Comparison of ENCODE assay signal across 14 mouse cellular contexts in the genomic region with DNA sequence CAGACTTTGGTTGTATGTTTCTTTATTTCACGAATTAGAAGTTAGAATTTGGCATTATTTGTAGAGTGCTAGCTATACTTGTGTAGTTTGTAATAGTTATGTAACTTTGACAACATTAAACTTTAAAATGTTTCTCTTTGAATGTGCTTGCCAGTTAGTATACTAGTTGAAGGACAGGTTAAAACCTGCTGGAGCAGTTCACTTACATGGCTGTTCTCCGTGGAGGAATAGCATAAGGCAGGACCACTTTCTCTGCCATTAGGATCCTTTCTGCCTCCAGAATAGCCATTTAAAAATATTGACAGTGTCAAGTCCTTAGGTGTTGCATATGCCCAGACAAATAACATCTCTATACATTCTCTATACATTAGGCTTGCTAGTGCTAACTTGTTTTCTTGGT. TPM values are rescaled to one million over a fixed set of nuclear protein-coding genes. Genes with fewer than 3 reads are reported as not detected.
DNase-seq lines count a peak whose midpoint lies in the region; ATAC-seq and TF ChIP-seq lines count a peak whose summit lies in the region.
"Had no signal": no experiment of that assay in that cellular context is flagged by ENCODE, and none has a peak within 500 bp of the region (broad histone marks: within the 10 kb centered on the region; RNA-seq: fewer than 3 reads in every experiment).

No protein-coding gene starts in this region.

- ATAC-seq in heart, embryonic 11.5 days (replicated peaks; ENCODE audit: insufficient number of reproducible peaks, low FRiP score, low TSS enrichment): no peak
- ATAC-seq: midbrain, embryonic 15.5 days had no signal

- no peak overlapping the region for H3K9ac ChIP-seq in heart, embryonic 11.5 days (ENCODE audit: low read depth, low read length)
- H3K9ac ChIP-seq: liver, embryonic 14.5 days; midbrain, embryonic 15.5 days had no signal

- no peak for DNase-seq in heart, postnatal 4 days
- no peak for DNase-seq in layer of hippocampus, adult 2 months (ENCODE audit: low spot score in 2 of 2)
- no peak for DNase-seq in layer of hippocampus, postnatal 36 days
- no peak for DNase-seq in spleen, postnatal 10 days (ENCODE audit: low spot score in 2 of 2)
- DNase-seq: gastrocnemius, postnatal 10 days; kidney, postnatal 10 days; lung, postnatal 14 days had no signal

- no peaks in the 10 kb centered on the region for H3K36me3 ChIP-seq in heart, embryonic 11.5 days (ENCODE audit: control insufficient read depth, insufficient read depth, low read length)
- H3K36me3 ChIP-seq: hindbrain, embryonic 10.5 days; midbrain, embryonic 15.5 days had no signal

- no peak for TF ChIP-seq CTCF in layer of hippocampus, adult 2 months (conservative IDR thresholded peaks at IDR 0.05)
- no peak for TF ChIP-seq CTCF in bone marrow macrophage, adult 2 months (IDR thresholded peaks at IDR 0.05; ENCODE audit: low read depth, low read length)
- TF ChIP-seq CTCF in cortical plate, adult 2 months (IDR thresholded peaks at IDR 0.05; ENCODE audit: extremely low read depth, insufficient read depth, low read length): no peak

- H3K27me3 ChIP-seq in heart, embryonic 11.5 days (ENCODE audit: control insufficient read depth, insufficient read depth, low read length): no peaks in the 10 kb centered on the region
- H3K27me3 ChIP-seq: midbrain, embryonic 15.5 days had no signal

- WGBS in heart, embryonic 11.5 days (ENCODE audit: insufficient replicate concordance): 61% methylated on average over 2 of the region's 2 CpGs

- no peak for TF ChIP-seq POLR2A in bone marrow macrophage, adult 2 months (IDR thresholded peaks at IDR 0.05; ENCODE audit: borderline replicate concordance, low read depth, low read length)
- TF ChIP-seq POLR2A in cortical plate, adult 2 months (IDR thresholded peaks at IDR 0.05; ENCODE audit: extremely low read depth, insufficient read depth, low read length): no peak

- H3K9me3 ChIP-seq in heart, embryonic 11.5 days (replicated peaks; ENCODE audit: control insufficient read depth, low read length): no peaks in the 10 kb centered on the region
- H3K9me3 ChIP-seq: hindbrain, embryonic 10.5 days; midbrain, embryonic 15.5 days had no signal

- H3K4me1 ChIP-seq in heart, embryonic 11.5 days (ENCODE audit: control insufficient read depth, insufficient read depth, low read length): no peaks in the 10 kb centered on the region; the same call in 1 of the 2 replicates
- H3K4me1 ChIP-seq in bone marrow macrophage, adult 2 months (ENCODE audit: control insufficient read depth, insufficient read depth, low read length): peaks cover 22% of the 10 kb centered on the region
- H3K4me1 ChIP-seq in cortical plate, adult 2 months (ENCODE audit: control insufficient read depth, insufficient read depth, low read length): peaks cover 4% of the 10 kb centered on the region
- H3K4me1 ChIP-seq: midbrain, embryonic 15.5 days had no signal

- H3K4me3 ChIP-seq in heart, embryonic 11.5 days (ENCODE audit: low read depth, low read length): no peak overlapping the region
- peak overlapping the region; percentile 20; the same call in 1 of the 2 replicates for H3K4me3 ChIP-seq in layer of hippocampus, adult 2 months
- H3K4me3 ChIP-seq in bone marrow macrophage, adult 2 months (ENCODE audit: insufficient read depth, low read length): peak overlapping the region; percentile 21; the same call in 1 of the 2 replicates
- H3K4me3 ChIP-seq in cortical plate, adult 2 months (ENCODE audit: insufficient read depth, low read length): no peak overlapping the region
- H3K4me3 ChIP-seq: erythroblast, embryonic 14.5 days; hindbrain, embryonic 10.5 days; midbrain, embryonic 15.5 days had no signal

- H3K27ac ChIP-seq in heart, embryonic 11.5 days (ENCODE audit: low read depth, low read length): peak overlapping the region; percentile 3; the same call in 1 of the 2 replicates
- H3K27ac ChIP-seq in layer of hippocampus, adult 2 months: peak overlapping the region; percentile 90
- H3K27ac ChIP-seq in bone marrow macrophage, adult 2 months (ENCODE audit: insufficient read depth, low read depth, low read length): peak overlapping the region; percentile 91
- peak overlapping the region; percentile 88 for H3K27ac ChIP-seq in cortical plate, adult 2 months (ENCODE audit: insufficient read depth, low read length)
- H3K27ac ChIP-seq: hindbrain, embryonic 10.5 days; liver, embryonic 14.5 days; midbrain, embryonic 15.5 days had no signal

- no peak overlapping the region for H3K4me2 ChIP-seq in heart, embryonic 11.5 days
- H3K4me2 ChIP-seq: midbrain, embryonic 15.5 days had no signal

RNA-seq across cellular contexts. Expression of gene Inpp5f, which starts 11.9 kb away (rescaled TPM):
- polyA plus RNA-seq in heart, embryonic 11.5 days (2014; fragmentation: Nextera tagmentation; extraction: Ambion mirVana): 16.7 and 18.6 TPM in 2 replicates
- total RNA-seq in heart, postnatal 4 days (2021): 1 to 10 TPM; 8.9 to 9.9 TPM
- 100 to 1,000 TPM; 108 to 111 TPM for total RNA-seq in layer of hippocampus, adult 2 months (2021)
- 100 to 1,000 TPM; 113 to 130 TPM for total RNA-seq in layer of hippocampus, postnatal 36 days (2021)
- 16.8 and 18.4 TPM in 2 replicates for polyA plus RNA-seq in bone marrow macrophage, adult 2 months (2012; ENCODE audit: insufficient read depth, insufficient read length, missing spikeins)
- 54.6 and 57.5 TPM in 2 replicates for polyA plus RNA-seq in cortical plate, adult 2 months (2012; rRNA removed)

Comparison
In these comparisons a context has a peak if more than half of its experiments do, and no peak if none do; other contexts are left out.
1. H3K27ac ChIP-seq: peak in every context shown above with its lines; median percentile 91 in bone marrow macrophage, adult 2 months; 90 in layer of hippocampus, adult 2 months; 88 in cortical plate, adult 2 months; 3 in heart, embryonic 11.5 days.
2. H3K4me3 ChIP-seq: peak in layer of hippocampus, adult 2 months (single experiment) and bone marrow macrophage, adult 2 months (single experiment); none in heart, embryonic 11.5 days (single experiment) and cortical plate, adult 2 months (single experiment).
3. RNA of gene Inpp5f, which starts 11.9 kb away (total RNA-seq): 113 to 130 TPM in layer of hippocampus, postnatal 36 days and 108 to 111 TPM in layer of hippocampus, adult 2 months; 8.9 to 9.9 TPM in heart, postnatal 4 days; every median in the first group is over 10 times any median in the second.